Mouse (Mus musculus) neural tube, embryonic 15.5 days (tissue): ENCODE measurements around the gene Zkscan14. TPM values are rescaled to one million over a fixed set of nuclear protein-coding genes. Genes with fewer than 3 reads are reported as not detected.
"Not testable (repeated sequence)": the region's sequence is repeated elsewhere in the genome, so short reads cannot be mapped to it uniquely, and the experiment has no call there.

ENCODE experiments used
- ATAC-seq: fragments of 200-750 bp; cut with Nextera tagmentation; 2 replicates; pipeline ENCODE4 v1.8.0; 2017; ENCODE audit warnings: mild to moderate bottlenecking, moderate TSS enrichment, moderate library complexity; ENCODE audit not compliant: low FRiP score
- H3K27ac ChIP-seq: fragments of 300-500 bp; sonication (generic); replicated peaks from 2 replicates; pipeline ENCODE4 v1.5.1; 2015; ENCODE audit warnings: mild to moderate bottlenecking, inconsistent platforms
- H3K27me3 ChIP-seq: fragments of 300-500 bp; sonication (generic); replicated peaks from 2 replicates; pipeline ENCODE4 v1.6.1; 2015; ENCODE audit warnings: inconsistent platforms
- H3K36me3 ChIP-seq: fragments of 300-500 bp; sonication (generic); 2 replicates; pipeline ENCODE4 v1.6.1; 2015; ENCODE audit warnings: inconsistent platforms
- H3K4me1 ChIP-seq: fragments of 300-500 bp; sonication (generic); 2 replicates; pipeline ENCODE4 v1.6.1; 2015; ENCODE audit warnings: inconsistent platforms
- H3K4me2 ChIP-seq: fragments of 300-500 bp; sonication (generic); 2 replicates; pipeline ENCODE4 v1.6.1; 2015; ENCODE audit warnings: inconsistent platforms, mild to moderate bottlenecking, moderate library complexity
- H3K4me3 ChIP-seq: fragments of 300-500 bp; sonication (generic); replicated peaks from 2 replicates; pipeline ENCODE4 v1.5.1; 2015; ENCODE audit warnings: mild to moderate bottlenecking, inconsistent platforms
- H3K9ac ChIP-seq: fragments of 300-500 bp; sonication (generic); replicated peaks from 2 replicates; pipeline ENCODE4 v1.6.1; 2015; ENCODE audit warnings: mild to moderate bottlenecking, inconsistent platforms
- H3K9me3 ChIP-seq: fragments of 300-500 bp; sonication (generic); replicated peaks from 2 replicates; pipeline ENCODE4 v1.6.1; 2016; ENCODE audit warnings: inconsistent platforms
- WGBS: fragments of 180-500 bp; shearing (Covaris S2); methylation state at CpG from one replicate; pipeline ENCODE4 v1.1.7; 2015; ENCODE audit warnings: mixed read lengths; 5-methylcytosine and 5-hydroxymethylcytosine counted together
- polyA plus RNA-seq: library from polyadenylated mRNA; unstranded; fragments of >200 nt; fragmentation: Nextera tagmentation; extraction: Ambion mirVana; gene quantifications from 2 replicates; pipeline ENCODE4 v1.2.1, GENCODE M21; 2015

The Zkscan14 gene
- polyA plus RNA-seq: 12.8 and 14.4 TPM in 2 replicates

GRCm38 (mm10) chr5:145201321-145201991 is at the start of gene Zkscan14:
TSS of gene Zkscan14 (minus strand) at chr5:145201868.
- no peaks in the 10 kb centered on the region for H3K27me3 ChIP-seq
- ATAC-seq: peak; percentile 10; the same call in 1 of the 2 replicates
- H3K9ac ChIP-seq: peak within 1 kb of the TSS; percentile 75
- no peaks in the 10 kb centered on the region for H3K9me3 ChIP-seq
- H3K4me2 ChIP-seq: peak within 1 kb of the TSS; percentile 97
- peaks cover 17% of the 10 kb centered on the region for H3K36me3 ChIP-seq
- peak within 1 kb of the TSS; percentile 75 for H3K27ac ChIP-seq
- WGBS: 1% methylated on average over 37 of the region's 37 CpGs
- H3K4me1 ChIP-seq: peaks cover 29% of the 10 kb centered on the region
- peak within 1 kb of the TSS; percentile 77 for H3K4me3 ChIP-seq

GRCm38 (mm10) chr5:145249520-145249919 is 47.9 kb upstream of the Zkscan14 start:
- peaks cover 43% of the 10 kb centered on the region for H3K36me3 ChIP-seq
- WGBS: 96% methylated on average over 3 of the region's 3 CpGs

GRCm38 (mm10) chr5:145234636-145235035 is 33.0 kb upstream of the Zkscan14 start:
- Histone ChIP-seq H3K36me3 (peaks cover 45% of the 10 kb centered on the region), H3K27me3 (no peaks in the 10 kb centered on the region), H3K27ac (no peak overlapping the region), H3K4me1 (peaks cover 24% of the 10 kb centered on the region), H3K4me3 (no peak overlapping the region), H3K9me3 (no peaks in the 10 kb centered on the region), H3K9ac (no peak overlapping the region), H3K4me2 (no peak overlapping the region)
- ATAC-seq: no peak

More at GRCm38 (mm10) chr5:145249520-145249919, 47.9 kb upstream of the Zkscan14 start:
- no peak for ATAC-seq
- H3K27ac ChIP-seq: no peak overlapping the region
- H3K9ac ChIP-seq: no peak overlapping the region
- no peak overlapping the region for H3K4me2 ChIP-seq
- H3K9me3 ChIP-seq: no peaks in the 10 kb centered on the region
- H3K4me1 ChIP-seq: no peaks in the 10 kb centered on the region
- no peaks in the 10 kb centered on the region for H3K27me3 ChIP-seq
- H3K4me3 ChIP-seq: no peak overlapping the region

GRCm38 (mm10) chr5:145231893-145232411 is 30.3 kb upstream of the Zkscan14 start:
- peak; percentile 51; the same call in 1 of the 2 replicates for ATAC-seq
- H3K4me1 ChIP-seq: peaks cover 24% of the 10 kb centered on the region
- WGBS: 0% methylated on average over 37 of the region's 49 CpGs
- peak overlapping the region; percentile 75 for H3K4me3 ChIP-seq
- peak overlapping the region; percentile 96 for H3K9ac ChIP-seq
- peak overlapping the region; percentile 81 for H3K4me2 ChIP-seq
- no peaks in the 10 kb centered on the region for H3K27me3 ChIP-seq
- H3K27ac ChIP-seq: peak overlapping the region; percentile 94
- peaks cover 28% of the 10 kb centered on the region for H3K36me3 ChIP-seq
- no peaks in the 10 kb centered on the region for H3K9me3 ChIP-seq

DNA sequence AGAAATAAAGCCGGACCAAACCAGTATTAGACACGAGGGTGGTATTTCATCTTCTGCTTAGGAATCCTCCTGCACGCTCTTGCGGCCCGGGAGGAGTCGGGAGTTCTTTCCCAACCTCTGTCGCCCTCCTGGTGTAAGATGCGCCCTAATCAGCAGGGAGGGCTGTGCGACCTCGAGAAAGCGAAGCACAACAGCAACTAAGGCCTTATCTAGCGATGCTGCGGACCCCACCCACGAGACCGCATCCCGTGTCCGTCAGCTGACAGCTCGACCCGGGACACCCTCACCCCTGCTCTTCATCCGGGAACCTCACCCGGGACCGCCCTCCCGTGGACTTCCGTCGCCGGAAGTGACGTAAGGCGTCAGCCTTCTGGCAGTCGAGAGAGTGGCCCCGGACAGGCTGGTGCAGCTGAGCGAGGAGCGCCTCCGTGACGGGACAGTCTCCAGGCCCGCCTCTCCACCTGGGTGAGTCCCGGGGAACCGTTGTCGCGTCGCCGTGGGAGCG is 29.8 kb upstream of the Zkscan14 start, which contains the start of gene Zfp655:
Zfp655 (plus strand) TSS at position 349 of the 505 bp plus-strand sequence.
- Histone ChIP-seq H3K36me3 (peaks cover 25% of the 10 kb centered on the region), H3K4me3 (peak within 1 kb of the TSS; percentile 75), H3K9ac (peak within 1 kb of the TSS; percentile 96), H3K4me2 (peak within 1 kb of the TSS; percentile 81), H3K9me3 (no peaks in the 10 kb centered on the region), H3K27me3 (no peaks in the 10 kb centered on the region), H3K27ac (peak within 1 kb of the TSS; percentile 94), H3K4me1 (peaks cover 24% of the 10 kb centered on the region)
- WGBS: under 1% methylated on average over 42 of the region's 42 CpGs
- peak; percentile 97 for ATAC-seq

DNA sequence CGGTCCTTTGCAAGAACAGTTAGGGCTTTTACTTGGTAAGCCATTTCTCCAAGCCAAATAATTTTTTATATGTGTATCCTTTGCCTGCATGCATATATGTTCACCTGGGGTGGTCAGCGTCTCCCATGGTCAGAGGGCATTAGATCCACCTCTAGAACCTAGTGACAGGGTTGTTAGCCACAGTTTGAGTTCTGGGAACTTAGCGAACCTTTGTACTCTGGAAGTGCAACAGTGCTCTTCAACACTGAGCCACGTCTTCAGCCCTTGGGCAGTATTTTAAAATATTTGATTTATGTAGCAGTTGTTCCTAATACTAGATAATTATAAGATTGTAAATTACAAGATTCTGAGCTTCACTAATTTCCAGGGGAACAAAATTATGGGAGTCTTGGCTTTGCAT is 29.0 kb upstream of the Zkscan14 start:
- H3K9ac ChIP-seq: no peak overlapping the region; the same call in 1 of the 2 replicates
- H3K27ac ChIP-seq: peak overlapping the region; percentile 94; the same call in 1 of the 2 replicates
- no peaks in the 10 kb centered on the region for H3K9me3 ChIP-seq
- peak overlapping the region; percentile 81 for H3K4me2 ChIP-seq
- H3K36me3 ChIP-seq: peaks cover 20% of the 10 kb centered on the region
- peaks cover 24% of the 10 kb centered on the region for H3K4me1 ChIP-seq
- WGBS: 82% methylated on average over 4 of the region's 4 CpGs
- H3K4me3 ChIP-seq: peak overlapping the region; percentile 75
- no peaks in the 10 kb centered on the region for H3K27me3 ChIP-seq
- ATAC-seq: no peak

- not testable (repeated sequence) for ATAC-seq, H3K4me2 ChIP-seq, H3K36me3 ChIP-seq, H3K9me3 ChIP-seq, H3K4me3 ChIP-seq, H3K9ac ChIP-seq, H3K27me3 ChIP-seq, H3K27ac ChIP-seq
- peaks cover 24% of the 10 kb centered on the region for H3K4me1 ChIP-seq
- WGBS: 84% methylated on average over 6 of the region's 6 CpGs
Measured at GRCm38 (mm10) chr5:145229283-145229682, 27.6 kb upstream of the Zkscan14 start.

GRCm38 (mm10) chr5:145226453-145226852 is 24.8 kb upstream of the Zkscan14 start:
- Histone ChIP-seq H3K36me3 (peaks cover 19% of the 10 kb centered on the region), H3K4me2 (no peak overlapping the region), H3K9me3 (no peaks in the 10 kb centered on the region), H3K4me3 (no peak overlapping the region), H3K27me3 (no peaks in the 10 kb centered on the region), H3K4me1 (peaks cover 8% of the 10 kb centered on the region), H3K27ac (no peak overlapping the region), H3K9ac (no peak overlapping the region)
- WGBS: 65% methylated on average over 2 of the region's 2 CpGs
- ATAC-seq: no peak

GRCm38 (mm10) chr5:145223395-145223794 is 21.7 kb upstream of the Zkscan14 start:
- Histone ChIP-seq H3K9ac (no peak overlapping the region), H3K4me1 (no peaks in the 10 kb centered on the region), H3K27me3 (no peaks in the 10 kb centered on the region), H3K4me2 (no peak overlapping the region), H3K27ac (no peak overlapping the region), H3K36me3 (peaks cover 45% of the 10 kb centered on the region), H3K9me3 (no peaks in the 10 kb centered on the region), H3K4me3 (no peak overlapping the region)
- WGBS: 84% methylated on average over 12 of the region's 12 CpGs
- ATAC-seq: no peak

DNA sequence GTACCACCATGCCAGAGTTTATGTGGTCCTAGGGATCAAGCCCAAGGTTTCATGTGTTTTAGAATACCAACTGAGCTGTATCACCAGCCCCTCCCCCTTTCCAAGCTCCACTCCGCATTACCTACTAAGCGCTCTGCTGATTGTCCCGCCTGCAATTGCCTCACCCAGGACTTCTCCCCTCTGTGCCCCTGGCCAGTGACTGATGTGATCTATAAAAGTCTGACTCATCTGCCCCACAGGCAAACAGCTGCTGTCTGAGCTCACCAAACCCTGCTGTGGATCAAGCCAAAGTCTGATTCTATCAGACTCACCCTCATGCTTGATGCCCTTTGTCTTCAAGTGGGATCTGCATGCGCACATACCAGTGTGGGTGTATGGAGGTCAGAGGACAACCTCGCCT is 21.2 kb upstream of the Zkscan14 start:
- no peak for ATAC-seq
- H3K9ac ChIP-seq: no peak overlapping the region
- peaks cover 50% of the 10 kb centered on the region for H3K36me3 ChIP-seq
- no peaks in the 10 kb centered on the region for H3K27me3 ChIP-seq
- H3K4me1 ChIP-seq: no peaks in the 10 kb centered on the region
- WGBS: 83% methylated on average over 5 of the region's 5 CpGs
- no peak overlapping the region for H3K4me3 ChIP-seq
- H3K4me2 ChIP-seq: no peak overlapping the region
- no peak overlapping the region for H3K27ac ChIP-seq
- no peaks in the 10 kb centered on the region for H3K9me3 ChIP-seq

GRCm38 (mm10) chr5:145219981-145220380 is 18.3 kb upstream of the Zkscan14 start:
- Histone ChIP-seq H3K27me3 (no peaks in the 10 kb centered on the region), H3K27ac (no peak overlapping the region), H3K9me3 (no peaks in the 10 kb centered on the region), H3K4me2 (no peak overlapping the region), H3K4me3 (no peak overlapping the region), H3K36me3 (peaks cover 53% of the 10 kb centered on the region), H3K9ac (no peak overlapping the region), H3K4me1 (no peaks in the 10 kb centered on the region)
- no peak for ATAC-seq
- WGBS: 96% methylated on average over 8 of the region's 8 CpGs

DNA sequence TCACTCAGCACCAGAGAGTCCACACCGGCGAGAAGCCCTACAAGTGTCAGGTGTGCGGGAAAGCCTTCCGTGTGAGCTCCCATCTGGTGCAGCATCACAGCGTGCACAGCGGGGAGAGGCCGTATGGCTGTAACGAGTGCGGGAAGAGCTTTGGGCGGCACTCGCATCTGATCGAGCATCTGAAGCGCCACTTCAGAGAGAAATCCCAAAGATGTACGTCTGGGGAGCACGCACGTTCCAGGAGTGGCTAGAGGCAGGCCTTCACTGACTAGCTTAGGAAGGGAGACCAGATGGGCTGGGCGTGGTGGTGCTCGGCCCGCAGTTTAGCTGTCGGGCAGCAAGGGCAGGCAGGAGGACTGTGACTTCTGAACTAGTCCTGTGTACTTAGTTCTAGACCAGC is 17.0 kb upstream of the Zkscan14 start:
- H3K27me3 ChIP-seq: no peaks in the 10 kb centered on the region
- H3K36me3 ChIP-seq: peaks cover 63% of the 10 kb centered on the region
- 95% methylated on average over 20 of the region's 20 CpGs for WGBS
- no peaks in the 10 kb centered on the region for H3K4me1 ChIP-seq
- H3K4me3 ChIP-seq: no peak overlapping the region
- H3K9me3 ChIP-seq: no peaks in the 10 kb centered on the region
- H3K9ac ChIP-seq: no peak overlapping the region
- H3K27ac ChIP-seq: no peak overlapping the region
- H3K4me2 ChIP-seq: no peak overlapping the region
- ATAC-seq: no peak
